In the genomic region with DNA sequence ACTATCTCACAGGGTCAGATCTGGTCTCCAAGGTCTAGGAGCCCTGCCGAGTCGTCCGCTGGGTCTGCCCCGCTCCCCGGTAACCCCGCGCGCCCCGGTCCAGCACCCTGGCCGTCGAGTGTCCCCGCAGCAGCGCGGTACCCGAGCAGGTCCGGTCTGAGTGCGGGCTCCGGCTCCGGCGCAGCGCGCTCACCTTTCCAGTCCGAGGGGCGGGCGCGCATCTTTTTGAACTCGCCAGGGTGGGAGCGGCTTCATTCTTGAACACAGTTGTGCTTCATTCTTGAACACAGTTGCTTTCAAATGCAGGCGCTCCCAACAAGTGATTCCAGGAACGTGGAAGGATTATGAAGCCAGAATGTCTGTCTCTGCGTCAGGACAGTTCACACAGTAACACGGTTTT, we compare ENCODE assay signal across 10 mouse cellular contexts. TPM values are rescaled to one million over a fixed set of nuclear protein-coding genes. Genes with fewer than 3 reads are reported as not detected.
DNase-seq lines count a peak whose midpoint lies in the region; ATAC-seq lines count a peak whose summit lies in the region.
"Had no signal": no experiment of that assay in that cellular context is flagged by ENCODE, and none has a peak within 500 bp of the region (broad histone marks: within the 10 kb centered on the region; RNA-seq: fewer than 3 reads in every experiment).

No protein-coding gene starts in this region.

- WGBS in kidney, embryonic 15.5 days: 4% methylated on average over 32 of the region's 32 CpGs
- 4% methylated on average over 32 of the region's 32 CpGs for WGBS in embryonic facial prominence, embryonic 13.5 days
- 7% methylated on average over 32 of the region's 32 CpGs for WGBS in intestine, embryonic 15.5 days
- 4% methylated on average over 32 of the region's 32 CpGs for WGBS in neural tube, embryonic 14.5 days

- no peak overlapping the region for H3K9ac ChIP-seq in kidney, embryonic 15.5 days
- peak overlapping the region; percentile 68 for H3K9ac ChIP-seq in embryonic facial prominence, embryonic 13.5 days
- no peak overlapping the region for H3K9ac ChIP-seq in intestine, embryonic 15.5 days
- no peak overlapping the region for H3K9ac ChIP-seq in neural tube, embryonic 14.5 days (replicated peaks; ENCODE audit: low read depth, low read length)

- peak overlapping the region; percentile 54 for H3K4me2 ChIP-seq in kidney, embryonic 15.5 days
- peak overlapping the region; percentile 67 for H3K4me2 ChIP-seq in embryonic facial prominence, embryonic 13.5 days
- peak overlapping the region; percentile 58 for H3K4me2 ChIP-seq in intestine, embryonic 15.5 days (replicated peaks)
- peak overlapping the region; percentile 49 for H3K4me2 ChIP-seq in neural tube, embryonic 14.5 days (ENCODE audit: low read depth, low read length)

- peaks cover 8% of the 10 kb centered on the region; the same call in 1 of the 2 replicates for H3K4me1 ChIP-seq in kidney, embryonic 15.5 days
- H3K4me1 ChIP-seq in embryonic facial prominence, embryonic 13.5 days: peaks cover 3% of the 10 kb centered on the region; the same call in 1 of the 2 replicates
- no peaks in the 10 kb centered on the region for H3K4me1 ChIP-seq in intestine, embryonic 15.5 days (replicated peaks)
- peaks cover 2% of the 10 kb centered on the region; the same call in 1 of the 2 replicates for H3K4me1 ChIP-seq in neural tube, embryonic 14.5 days (ENCODE audit: control insufficient read depth, insufficient read depth, low read length)

- H3K9me3 ChIP-seq in kidney, embryonic 15.5 days (replicated peaks): no peaks in the 10 kb centered on the region
- no peaks in the 10 kb centered on the region for H3K9me3 ChIP-seq in embryonic facial prominence, embryonic 13.5 days
- no peaks in the 10 kb centered on the region for H3K9me3 ChIP-seq in intestine, embryonic 15.5 days
- H3K9me3 ChIP-seq in neural tube, embryonic 14.5 days (ENCODE audit: control insufficient read depth, low read length): no peaks in the 10 kb centered on the region

- H3K27ac ChIP-seq in kidney, embryonic 15.5 days: no peak overlapping the region
- no peak overlapping the region for H3K27ac ChIP-seq in embryonic facial prominence, embryonic 13.5 days
- no peak overlapping the region for H3K27ac ChIP-seq in intestine, embryonic 15.5 days
- no peak overlapping the region for H3K27ac ChIP-seq in neural tube, embryonic 14.5 days (ENCODE audit: low read depth, low read length)

- DNase-seq in kidney, postnatal 10 days: no peak
- DNase-seq in layer of hippocampus, postnatal 10 days (ENCODE audit: low spot score in 2 of 2): no peak
- no peak for DNase-seq in spleen, postnatal 4 days (ENCODE audit: low spot score in 2 of 2)
- DNase-seq: cerebellum, postnatal 36 days had no signal

- H3K4me3 ChIP-seq in kidney, embryonic 15.5 days (replicated peaks): peak overlapping the region; percentile 31
- peak overlapping the region; percentile 40 for H3K4me3 ChIP-seq in embryonic facial prominence, embryonic 13.5 days
- H3K4me3 ChIP-seq in intestine, embryonic 15.5 days (replicated peaks): peak overlapping the region; percentile 25; the same call in 1 of the 2 replicates
- peak overlapping the region; percentile 25; the same call in 1 of the 2 replicates for H3K4me3 ChIP-seq in neural tube, embryonic 14.5 days (ENCODE audit: low read depth, low read length)

- ATAC-seq in kidney, embryonic 15.5 days (replicated peaks; ENCODE audit: low FRiP score): no peak
- ATAC-seq in embryonic facial prominence, embryonic 13.5 days (ENCODE audit: insufficient number of reproducible peaks, insufficient read depth, low FRiP score, low TSS enrichment, low read depth): no peak
- ATAC-seq in intestine, embryonic 15.5 days: no peak
- no peak for ATAC-seq in neural tube, embryonic 14.5 days (ENCODE audit: low read depth)
- ATAC-seq in cerebellum, adult (ENCODE audit: insufficient number of reproducible peaks, low FRiP score, low TSS enrichment): no peak

- H3K27me3 ChIP-seq in kidney, embryonic 15.5 days: peaks cover 33% of the 10 kb centered on the region
- H3K27me3 ChIP-seq in embryonic facial prominence, embryonic 13.5 days: peaks cover 16% of the 10 kb centered on the region
- peaks cover 3% of the 10 kb centered on the region for H3K27me3 ChIP-seq in intestine, embryonic 15.5 days (replicated peaks)
- no peaks in the 10 kb centered on the region for H3K27me3 ChIP-seq in neural tube, embryonic 14.5 days (ENCODE audit: control insufficient read depth, insufficient read depth, low read length)

- H3K36me3 ChIP-seq in kidney, embryonic 15.5 days: no peaks in the 10 kb centered on the region
- no peaks in the 10 kb centered on the region for H3K36me3 ChIP-seq in embryonic facial prominence, embryonic 13.5 days
- no peaks in the 10 kb centered on the region for H3K36me3 ChIP-seq in intestine, embryonic 15.5 days
- no peaks in the 10 kb centered on the region for H3K36me3 ChIP-seq in neural tube, embryonic 14.5 days (ENCODE audit: control insufficient read depth, insufficient read depth, low read length)

RNA-seq across cellular contexts. Expression of a gene that starts 4.2 kb away (rescaled TPM):
- polyA plus RNA-seq in kidney, embryonic 15.5 days (2015; fragmentation: Nextera tagmentation; extraction: Ambion mirVana): 15.5 and 15.6 TPM in 2 replicates
- 17.7 and 20.8 TPM in 2 replicates for polyA plus RNA-seq in embryonic facial prominence, embryonic 13.5 days (2015; fragmentation: Nextera tagmentation; extraction: Ambion mirVana)
- polyA plus RNA-seq in intestine, embryonic 15.5 days (2015; fragmentation: Nextera tagmentation; extraction: Ambion mirVana): 11.6 and 14.2 TPM in 2 replicates
- polyA plus RNA-seq in neural tube, embryonic 14.5 days (2014; fragmentation: Nextera tagmentation; extraction: Ambion mirVana): 17.1 and 19.1 TPM in 2 replicates
- total RNA-seq in layer of hippocampus, postnatal 10 days (2021): 10 to 100 TPM; 12.5 to 14.6 TPM

RNA-seq across cellular contexts. Expression of a gene that starts 4.3 kb away (rescaled TPM):
- 1.0 TPM in 2 replicates for polyA plus RNA-seq in kidney, embryonic 15.5 days (2015; fragmentation: Nextera tagmentation; extraction: Ambion mirVana)
- polyA plus RNA-seq in embryonic facial prominence, embryonic 13.5 days (2015; fragmentation: Nextera tagmentation; extraction: Ambion mirVana): 0.72 and 1.1 TPM in 2 replicates
- polyA plus RNA-seq in intestine, embryonic 15.5 days (2015; fragmentation: Nextera tagmentation; extraction: Ambion mirVana): 0.45 and 0.77 TPM in 2 replicates
- polyA plus RNA-seq in neural tube, embryonic 14.5 days (2014; fragmentation: Nextera tagmentation; extraction: Ambion mirVana): 0.48 and 1.0 TPM in 2 replicates
- total RNA-seq in layer of hippocampus, postnatal 10 days (2021): 1 to 10 TPM; 1.5 to 2.3 TPM

RNA-seq across cellular contexts. Expression of a gene that starts 16.0 kb away (rescaled TPM):
- polyA plus RNA-seq in kidney, embryonic 15.5 days (2015; fragmentation: Nextera tagmentation; extraction: Ambion mirVana): 21.8 and 22.0 TPM in 2 replicates
- 23.3 and 24.0 TPM in 2 replicates for polyA plus RNA-seq in embryonic facial prominence, embryonic 13.5 days (2015; fragmentation: Nextera tagmentation; extraction: Ambion mirVana)
- 18.3 and 18.9 TPM in 2 replicates for polyA plus RNA-seq in intestine, embryonic 15.5 days (2015; fragmentation: Nextera tagmentation; extraction: Ambion mirVana)
- 16.2 and 18.2 TPM in 2 replicates for polyA plus RNA-seq in neural tube, embryonic 14.5 days (2014; fragmentation: Nextera tagmentation; extraction: Ambion mirVana)
- 10 to 100 TPM; 12.0 to 13.4 TPM for total RNA-seq in layer of hippocampus, postnatal 10 days (2021)

RNA-seq across cellular contexts. Expression of a gene that starts 16.1 kb away (rescaled TPM):
- polyA plus RNA-seq in kidney, embryonic 15.5 days (2015; fragmentation: Nextera tagmentation; extraction: Ambion mirVana): 2.3 and 2.4 TPM in 2 replicates
- polyA plus RNA-seq in embryonic facial prominence, embryonic 13.5 days (2015; fragmentation: Nextera tagmentation; extraction: Ambion mirVana): 4.3 and 4.6 TPM in 2 replicates
- 1.6 and 1.7 TPM in 2 replicates for polyA plus RNA-seq in intestine, embryonic 15.5 days (2015; fragmentation: Nextera tagmentation; extraction: Ambion mirVana)
- polyA plus RNA-seq in neural tube, embryonic 14.5 days (2014; fragmentation: Nextera tagmentation; extraction: Ambion mirVana): 29.8 and 34.3 TPM in 2 replicates
- 10 to 100 TPM; 15.2 to 16.1 TPM for total RNA-seq in layer of hippocampus, postnatal 10 days (2021)

RNA-seq across cellular contexts. Expression of a gene that starts 37.3 kb away (rescaled TPM):
- polyA plus RNA-seq in kidney, embryonic 15.5 days (2015; fragmentation: Nextera tagmentation; extraction: Ambion mirVana): not detected in 2 replicates
- polyA plus RNA-seq in embryonic facial prominence, embryonic 13.5 days (2015; fragmentation: Nextera tagmentation; extraction: Ambion mirVana): not detected in 2 replicates
- polyA plus RNA-seq in intestine, embryonic 15.5 days (2015; fragmentation: Nextera tagmentation; extraction: Ambion mirVana): not detected in 2 replicates
- polyA plus RNA-seq in neural tube, embryonic 14.5 days (2014; fragmentation: Nextera tagmentation; extraction: Ambion mirVana): not detected in 2 replicates
- not detected for total RNA-seq in layer of hippocampus, postnatal 10 days (2021)
- total RNA-seq: MEL had no signal
